Mouse (Mus musculus) ES-Bruce4 (cell line): ENCODE measurements around the gene Lrrtm3. TPM values are rescaled to one million over a fixed set of nuclear protein-coding genes. Genes with fewer than 3 reads are reported as not detected.

Experiments used
- H3K27ac ChIP-seq: 2 replicates; pipeline ENCODE4 v1.5.1; 2012; ENCODE audit warnings: low read length, inconsistent platforms; ENCODE audit not compliant: insufficient read depth
- H3K27me3 ChIP-seq: 2 replicates; pipeline ENCODE4 v1.6.1; 2012; ENCODE audit warnings: mild to moderate bottlenecking, low read length, inconsistent platforms; ENCODE audit not compliant: control insufficient read depth, poor library complexity, insufficient read depth, severe bottlenecking
- H3K36me3 ChIP-seq: 2 replicates; pipeline ENCODE4 v1.6.1; 2012; ENCODE audit warnings: inconsistent platforms, mild to moderate bottlenecking, low read length, moderate library complexity; ENCODE audit not compliant: control insufficient read depth, poor library complexity, insufficient read depth, severe bottlenecking
- H3K4me1 ChIP-seq: one replicate; pipeline ENCODE4 v1.8.1; 2011; ENCODE audit warnings: low read length; ENCODE audit not compliant: control insufficient read depth, insufficient read depth
- H3K4me3 ChIP-seq: 2 replicates; pipeline ENCODE4 v1.5.1; 2011; ENCODE audit warnings: low read depth, mild to moderate bottlenecking, low read length
- H3K9ac ChIP-seq: 2 replicates; pipeline ENCODE4 v1.6.1; 2012; ENCODE audit warnings: low read depth, mild to moderate bottlenecking, inconsistent platforms; ENCODE audit not compliant: poor library complexity, severe bottlenecking
- H3K9me3 ChIP-seq: replicated peaks from 2 replicates; pipeline ENCODE4 v1.6.1; 2012; ENCODE audit warnings: mild to moderate bottlenecking, low read length, inconsistent platforms; ENCODE audit not compliant: control insufficient read depth, poor library complexity, insufficient read depth, severe bottlenecking
- CTCF ChIP-seq: IDR thresholded peaks from one replicate; pipeline ENCODE4 v1.8.1; 2011; ENCODE audit warnings: low read depth, low read length
- EP300 ChIP-seq: IDR thresholded peaks from 2 replicates; pipeline ENCODE4 v1.6.1; 2011; ENCODE audit warnings: low read depth, low read length; ENCODE audit not compliant: insufficient read depth
- POLR2A ChIP-seq: IDR thresholded peaks from one replicate; pipeline ENCODE4 v1.8.1; 2011; ENCODE audit warnings: low read length; ENCODE audit not compliant: insufficient read depth
- polyA plus RNA-seq: library from polyadenylated mRNA; stranded (reverse); fragments of >200 nt; gene quantifications from 2 replicates; pipeline ENCODE4 v1.2.4, GENCODE M21; 2011; ENCODE audit warnings: low read depth; ENCODE audit not compliant: missing spikeins, insufficient read depth, insufficient read length

The Lrrtm3 gene
- polyA plus RNA-seq, 1 experiment, result not detected

- no peak overlapping the region for H3K4me3 ChIP-seq
- TF ChIP-seq POLR2A (no peak), CTCF (no peak), EP300 (no peak)
- no peak overlapping the region for H3K9ac ChIP-seq
- H3K27me3 ChIP-seq, result no peaks in the 10 kb centered on the region
- H3K27ac ChIP-seq, result no peak overlapping the region
- H3K9me3 ChIP-seq, result no peaks in the 10 kb centered on the region
- H3K36me3 ChIP-seq, result no peaks in the 10 kb centered on the region
- no peaks in the 10 kb centered on the region for H3K4me1 ChIP-seq
Measured at GRCm38 (mm10) chr10:63985576-63985975, 104.5 kb downstream of the Lrrtm3 start.

GRCm38 (mm10) chr10:63979410-63979809, 110.7 kb downstream of the Lrrtm3 start:
- Histone ChIP-seq H3K4me3 (no peak overlapping the region), H3K9me3 (no peaks in the 10 kb centered on the region), H3K4me1 (no peaks in the 10 kb centered on the region), H3K36me3 (no peaks in the 10 kb centered on the region), H3K27ac (no peak overlapping the region), H3K27me3 (no peaks in the 10 kb centered on the region), H3K9ac (no peak overlapping the region)
- no peak for TF ChIP-seq CTCF

- Histone ChIP-seq H3K4me3 (no peak overlapping the region), H3K36me3 (no peaks in the 10 kb centered on the region), H3K4me1 (no peaks in the 10 kb centered on the region), H3K9ac (no peak overlapping the region), H3K27me3 (no peaks in the 10 kb centered on the region), H3K9me3 (no peaks in the 10 kb centered on the region), H3K27ac (no peak overlapping the region)
- TF ChIP-seq EP300 (no peak), POLR2A (no peak), CTCF (no peak)
Measured at GRCm38 (mm10) chr10:63978969-63979368, 111.1 kb downstream of the Lrrtm3 start.

GRCm38 (mm10) chr10:63978535-63978934, 111.5 kb downstream of the Lrrtm3 start:
- Histone ChIP-seq H3K27me3 (no peaks in the 10 kb centered on the region), H3K9ac (no peak overlapping the region), H3K4me1 (no peaks in the 10 kb centered on the region), H3K9me3 (no peaks in the 10 kb centered on the region), H3K36me3 (no peaks in the 10 kb centered on the region), H3K27ac (no peak overlapping the region), H3K4me3 (no peak overlapping the region)
- TF ChIP-seq EP300 (no peak), CTCF (no peak), POLR2A (no peak)

- no peak overlapping the region for H3K27ac ChIP-seq
- no peaks in the 10 kb centered on the region for H3K9me3 ChIP-seq
- no peaks in the 10 kb centered on the region for H3K4me1 ChIP-seq
- no peak overlapping the region for H3K4me3 ChIP-seq
- H3K36me3 ChIP-seq, result no peaks in the 10 kb centered on the region
- H3K9ac ChIP-seq, result no peak overlapping the region
- TF ChIP-seq EP300, result no peak
- no peak for TF ChIP-seq CTCF
- TF ChIP-seq POLR2A, result no peak
- H3K27me3 ChIP-seq, result no peaks in the 10 kb centered on the region
Measured at GRCm38 (mm10) chr10:63978101-63978500, 112.0 kb downstream of the Lrrtm3 start.

- no peaks in the 10 kb centered on the region for H3K36me3 ChIP-seq
- no peak overlapping the region for H3K4me3 ChIP-seq
- no peaks in the 10 kb centered on the region for H3K4me1 ChIP-seq
- H3K9ac ChIP-seq, result no peak overlapping the region
- no peaks in the 10 kb centered on the region for H3K27me3 ChIP-seq
- H3K9me3 ChIP-seq, result no peaks in the 10 kb centered on the region
- no peak overlapping the region for H3K27ac ChIP-seq
- TF ChIP-seq CTCF, result no peak
- no peak for TF ChIP-seq EP300
- no peak for TF ChIP-seq POLR2A
Measured at GRCm38 (mm10) chr10:63972300-63972699, 117.8 kb downstream of the Lrrtm3 start.
